Mouse (Mus musculus): Measurements from ENCODE around the gene Pan3. TPM values are rescaled to one million over a fixed set of nuclear protein-coding genes. Genes with fewer than 3 reads are reported as not detected.

Pan3 gene
- total RNA-seq, 1 experiment: 57.3 TPM

- TF ChIP-seq ZC3H11A (IDR thresholded peaks at IDR 0.05; ENCODE audit: borderline replicate concordance, low read depth, low read length) (no peak), ZNF384 (IDR thresholded peaks at IDR 0.05; ENCODE audit: low read depth, low read length) (no peak)
- Histone ChIP-seq H3K36me3 (ENCODE audit: control insufficient read depth, insufficient read depth, low read length, poor library complexity, severe bottlenecking) (no peaks in the 10 kb centered on the region), H3K27ac (ENCODE audit: insufficient read depth, low read depth, low read length, poor library complexity, severe bottlenecking) (no peak overlapping the region), H3K9me3 (ENCODE audit: control insufficient read depth, insufficient read depth, low read depth, low read length) (no peaks in the 10 kb centered on the region), H3K9ac (ENCODE audit: insufficient read depth, low read depth, low read length, poor library complexity, severe bottlenecking) (no peak overlapping the region), H3K4me1 (ENCODE audit: control insufficient read depth in 2 of 2, insufficient read depth in 2 of 2, low read length in 2 of 2, poor library complexity in 1 of 2) (peaks cover 0 to 5% of the 10 kb centered on the region in 2 experiments; a peak in 1 of 4 replicates), H3K4me3 (ENCODE audit: insufficient read depth in 1 of 2, low read depth in 1 of 2, low read length in 2 of 2, poor library complexity in 1 of 2, severe bottlenecking in 1 of 2) (no peak overlapping the region)
- in situ Hi-C loops (cut with MboI; ENCODE audit: low sequenced_read_pairs in 2 of 2, unreplicated experiment in 2 of 2): no loop called here
- no peak for DNase-seq (ENCODE audit: low read depth, low spot score)
These were observed 142.7 kb downstream of the Pan3 start for GRCm38 (mm10) chr5:147572695-147573094.

- TF ChIP-seq MAFK (IDR thresholded peaks at IDR 0.05; ENCODE audit: insufficient read depth, low read depth, low read length) (no peak), ZC3H11A (IDR thresholded peaks at IDR 0.05; ENCODE audit: borderline replicate concordance, low read depth, low read length) (no peak), CHD2 (IDR thresholded peaks at IDR 0.05; ENCODE audit: low read depth, low read length) (no peak), ZNF384 (IDR thresholded peaks at IDR 0.05; ENCODE audit: low read depth, low read length) (no peak), HCFC1 (IDR thresholded peaks at IDR 0.05; ENCODE audit: borderline replicate concordance, insufficient read depth, low read length) (no peak)
- H3K9ac ChIP-seq (ENCODE audit: insufficient read depth, low read depth, low read length, poor library complexity, severe bottlenecking): no peak overlapping the region
- no peaks in the 10 kb centered on the region for H3K36me3 ChIP-seq (ENCODE audit: control insufficient read depth, insufficient read depth, low read length, poor library complexity, severe bottlenecking)
- no peak overlapping the region for H3K4me3 ChIP-seq (ENCODE audit: insufficient read depth in 1 of 2, low read depth in 1 of 2, low read length in 2 of 2, poor library complexity in 1 of 2, severe bottlenecking in 1 of 2)
- in situ Hi-C loops (cut with MboI; ENCODE audit: low sequenced_read_pairs in 2 of 2, unreplicated experiment in 2 of 2): no loop called here
- H3K4me1 ChIP-seq (ENCODE audit: control insufficient read depth in 2 of 2, insufficient read depth in 2 of 2, low read length in 2 of 2, poor library complexity in 1 of 2): peaks cover 0 to 5% of the 10 kb centered on the region in 2 experiments; a peak in 1 of 4 replicates
- no peaks in the 10 kb centered on the region for H3K9me3 ChIP-seq (ENCODE audit: control insufficient read depth, insufficient read depth, low read depth, low read length)
- no peak for DNase-seq (ENCODE audit: low read depth, low spot score)
- no peak overlapping the region for H3K27ac ChIP-seq (ENCODE audit: insufficient read depth, low read depth, low read length, poor library complexity, severe bottlenecking)
These were observed 143.6 kb downstream of the Pan3 start for GRCm38 (mm10) chr5:147573555-147573954.

- Histone ChIP-seq H3K9me3 (ENCODE audit: control insufficient read depth, insufficient read depth, low read depth, low read length) (no peaks in the 10 kb centered on the region), H3K4me1 (ENCODE audit: control insufficient read depth in 2 of 2, insufficient read depth in 2 of 2, low read length in 2 of 2, poor library complexity in 1 of 2) (peaks cover 0 to 5% of the 10 kb centered on the region in 2 experiments; a peak in 1 of 4 replicates), H3K36me3 (ENCODE audit: control insufficient read depth, insufficient read depth, low read length, poor library complexity, severe bottlenecking) (no peaks in the 10 kb centered on the region), H3K27ac (ENCODE audit: insufficient read depth, low read depth, low read length, poor library complexity, severe bottlenecking) (no peak overlapping the region), H3K9ac (ENCODE audit: insufficient read depth, low read depth, low read length, poor library complexity, severe bottlenecking) (no peak overlapping the region), H3K4me3 (ENCODE audit: insufficient read depth in 1 of 2, low read depth in 1 of 2, low read length in 2 of 2, poor library complexity in 1 of 2, severe bottlenecking in 1 of 2) (no peak overlapping the region)
- in situ Hi-C loops (cut with MboI; ENCODE audit: low sequenced_read_pairs in 2 of 2, unreplicated experiment in 2 of 2): no loop called here
- no peak for DNase-seq (ENCODE audit: low read depth, low spot score)
- no peak for TF ChIP-seq CHD2 (IDR thresholded peaks at IDR 0.05; ENCODE audit: low read depth, low read length)
- no peak for TF ChIP-seq ZC3H11A (IDR thresholded peaks at IDR 0.05; ENCODE audit: borderline replicate concordance, low read depth, low read length)
- no peak for TF ChIP-seq ZNF384 (IDR thresholded peaks at IDR 0.05; ENCODE audit: low read depth, low read length)
These were observed 144.6 kb downstream of the Pan3 start for GRCm38 (mm10) chr5:147574517-147574916.

- Histone ChIP-seq H3K4me1 (ENCODE audit: control insufficient read depth in 2 of 2, insufficient read depth in 2 of 2, low read length in 2 of 2, poor library complexity in 1 of 2) (peaks cover 0 to 5% of the 10 kb centered on the region in 2 experiments; a peak in 1 of 4 replicates), H3K9ac (ENCODE audit: insufficient read depth, low read depth, low read length, poor library complexity, severe bottlenecking) (no peak overlapping the region), H3K36me3 (ENCODE audit: control insufficient read depth, insufficient read depth, low read length, poor library complexity, severe bottlenecking) (no peaks in the 10 kb centered on the region), H3K27ac (ENCODE audit: insufficient read depth, low read depth, low read length, poor library complexity, severe bottlenecking) (no peak overlapping the region), H3K4me3 (ENCODE audit: insufficient read depth in 1 of 2, low read depth in 1 of 2, low read length in 2 of 2, poor library complexity in 1 of 2, severe bottlenecking in 1 of 2) (no peak overlapping the region), H3K9me3 (ENCODE audit: control insufficient read depth, insufficient read depth, low read depth, low read length) (no peaks in the 10 kb centered on the region)
- TF ChIP-seq MAFK (IDR thresholded peaks at IDR 0.05; ENCODE audit: insufficient read depth, low read depth, low read length) (no peak), HCFC1 (IDR thresholded peaks at IDR 0.05; ENCODE audit: borderline replicate concordance, insufficient read depth, low read length) (no peak), ZNF384 (IDR thresholded peaks at IDR 0.05; ENCODE audit: low read depth, low read length) (no peak), ZC3H11A (IDR thresholded peaks at IDR 0.05; ENCODE audit: borderline replicate concordance, low read depth, low read length) (no peak), CHD2 (IDR thresholded peaks at IDR 0.05; ENCODE audit: low read depth, low read length) (no peak)
- in situ Hi-C loops (cut with MboI; ENCODE audit: low sequenced_read_pairs in 2 of 2, unreplicated experiment in 2 of 2): no loop called here
- DNase-seq (ENCODE audit: low read depth, low spot score): no peak
These were observed 147.0 kb downstream of the Pan3 start for GRCm38 (mm10) chr5:147577003-147577402.

GRCm38 (mm10) chr5:147579148-147579547, 149.2 kb downstream of the Pan3 start:
- TF ChIP-seq HCFC1 (IDR thresholded peaks at IDR 0.05; ENCODE audit: borderline replicate concordance, insufficient read depth, low read length): no peak
- TF ChIP-seq ZC3H11A (IDR thresholded peaks at IDR 0.05; ENCODE audit: borderline replicate concordance, low read depth, low read length): no peak
- no peak for TF ChIP-seq MAFK (IDR thresholded peaks at IDR 0.05; ENCODE audit: insufficient read depth, low read depth, low read length)
- TF ChIP-seq CHD2 (IDR thresholded peaks at IDR 0.05; ENCODE audit: low read depth, low read length): no peak
- no peak for TF ChIP-seq ZNF384 (IDR thresholded peaks at IDR 0.05; ENCODE audit: low read depth, low read length)
- Histone ChIP-seq H3K4me1 (ENCODE audit: control insufficient read depth in 2 of 2, insufficient read depth in 2 of 2, low read length in 2 of 2, poor library complexity in 1 of 2) (peaks cover 0 to 6% of the 10 kb centered on the region in 2 experiments; a peak in 1 of 4 replicates), H3K27ac (ENCODE audit: insufficient read depth, low read depth, low read length, poor library complexity, severe bottlenecking) (no peak overlapping the region), H3K9ac (ENCODE audit: insufficient read depth, low read depth, low read length, poor library complexity, severe bottlenecking) (no peak overlapping the region), H3K4me3 (ENCODE audit: insufficient read depth in 1 of 2, low read depth in 1 of 2, low read length in 2 of 2, poor library complexity in 1 of 2, severe bottlenecking in 1 of 2) (no peak overlapping the region), H3K36me3 (ENCODE audit: control insufficient read depth, insufficient read depth, low read length, poor library complexity, severe bottlenecking) (no peaks in the 10 kb centered on the region), H3K9me3 (ENCODE audit: control insufficient read depth, insufficient read depth, low read depth, low read length) (no peaks in the 10 kb centered on the region)
- in situ Hi-C loops (cut with MboI; ENCODE audit: low sequenced_read_pairs in 2 of 2, unreplicated experiment in 2 of 2): no loop called here
- DNase-seq (ENCODE audit: low read depth, low spot score): no peak
